Mouse (Mus musculus) left cerebral cortex, postnatal 14 days (tissue): ENCODE data around the gene H2afj. TPM values are rescaled to one million over a fixed set of nuclear protein-coding genes. Genes with fewer than 3 reads are reported as not detected.
"Not testable (repeated sequence)": the region's sequence is repeated elsewhere in the genome, so short reads cannot be mapped to it uniquely, and the experiment has no call there.

Experiments
- DNase-seq, 2 experiments: peaks; one replicate each; pipeline ENCODE4 v3.0.0; 2021 to 2022; ENCODE audit warnings: low spot score in 2 of 2, mixed read lengths in 1 of 2
- intact Hi-C: fragments of 180-260 bp; cut with DNase I; formaldehyde crosslinking; loops from one replicate; pipeline ENCODE4 v1.15.1; 2025
- long read RNA-seq, 2 experiments: library from polyadenylated mRNA; stranded (forward); transcript quantifications; one replicate each; pipeline ENCODE4 v2.0.0; 2021
- total RNA-seq, 2 experiments: library from RNA; stranded (reverse); gene quantifications; 2 replicates each; pipeline ENCODE4 v1.2.3; 2021

The H2afj gene
- total RNA-seq = 10 to 100 TPM; 65.7 to 66.8 TPM
- long read RNA-seq, experiment 1, transcript H2afj-201 (1 exons, 1,831 nt) = major isoform, 108 of 109 reads
- long read RNA-seq, experiment 1, partial matches to known transcripts = 0 of 109 reads
- long read RNA-seq, experiment 1, other reads (novel, unspliced or antisense) = 0 of 109 reads
- long read RNA-seq, experiment 2, transcript H2afj-201 (1 exons, 1,831 nt) = major isoform, 73 of 74 reads
- long read RNA-seq, experiment 2, partial matches to known transcripts = 0 of 74 reads
- long read RNA-seq, experiment 2, other reads (novel, unspliced or antisense) = 0 of 74 reads

GRCm38 (mm10) chr6:136808014-136808417, at the start of gene H2afj:
Gene H2afj, plus strand, starts transcription at chr6:136808244.
- DNase-seq = peak; percentile 98
- intact Hi-C loops = no loop called here

GRCm38 (mm10) chr6:136763912-136764311, 44.1 kb upstream of the H2afj start:
- DNase-seq = peak; percentile 15 to 33
- intact Hi-C loops = no loop called here

GRCm38 (mm10) chr6:136769143-136769542, 38.9 kb upstream of the H2afj start:
- DNase-seq = no peak
- intact Hi-C loops = no loop called here

GRCm38 (mm10) chr6:136769859-136770258, 38.2 kb upstream of the H2afj start:
- no peak for DNase-seq
- intact Hi-C loops = no loop called here

GRCm38 (mm10) chr6:136776392-136776791, 31.7 kb upstream of the H2afj start:
- intact Hi-C loops = no loop called here
- DNase-seq = no peak

GRCm38 (mm10) chr6:136781377-136781986, 26.6 kb upstream of the H2afj start, which contains the start of gene Gucy2c:
Gene Gucy2c, minus strand, starts transcription at chr6:136781765.
- DNase-seq = no peak
- intact Hi-C loops = no loop called here

GRCm38 (mm10) chr6:136782146-136782545, 25.9 kb upstream of the H2afj start:
- intact Hi-C loops = no loop called here
- DNase-seq = no peak

- intact Hi-C loops = no loop called here
- DNase-seq = peak; percentile 59 to 84
Measured at GRCm38 (mm10) chr6:136782761-136783160, 25.3 kb upstream of the H2afj start.

- intact Hi-C loops = no loop called here
- no peak for DNase-seq
Measured at GRCm38 (mm10) chr6:136789391-136789971, 18.6 kb upstream of the H2afj start.

- intact Hi-C loops = no loop called here
- no peak for DNase-seq
Measured at GRCm38 (mm10) chr6:136792884-136793758, 14.9 kb upstream of the H2afj start.

GRCm38 (mm10) chr6:136793831-136794525, 14.1 kb upstream of the H2afj start:
- DNase-seq = no peak
- intact Hi-C loops = no loop called here

- no peak for DNase-seq
Measured at GRCm38 (mm10) chr6:136795110-136795509, 12.9 kb upstream of the H2afj start.

GRCm38 (mm10) chr6:136795850-136796249, 12.2 kb upstream of the H2afj start:
- no peak for DNase-seq
- intact Hi-C loops = no loop called here

More at GRCm38 (mm10) chr6:136795110-136795509, 12.9 kb upstream of the H2afj start:
- intact Hi-C loops = no loop called here

- DNase-seq, intact Hi-C loops: not testable (repeated sequence)
Measured at GRCm38 (mm10) chr6:136797874-136798693, 10.0 kb upstream of the H2afj start.

GRCm38 (mm10) chr6:136800710-136801109, 7.3 kb upstream of the H2afj start:
- intact Hi-C loops = no loop called here
- DNase-seq = no peak

- no peak for DNase-seq
- intact Hi-C loops = no loop called here
Measured at GRCm38 (mm10) chr6:136801274-136801673, 6.8 kb upstream of the H2afj start.

GRCm38 (mm10) chr6:136803093-136803738, 4.8 kb upstream of the H2afj start:
- intact Hi-C loops = no loop called here
- no peak for DNase-seq
